Mouse (Mus musculus) hindbrain, embryonic 13.5 days (tissue): Measurements from ENCODE around the gene Ppp1ca. TPM values are rescaled to one million over a fixed set of nuclear protein-coding genes. Genes with fewer than 3 reads are reported as not detected.

Source experiments
- ATAC-seq: fragments of 200-750 bp; cut with Nextera tagmentation; 2 replicates; pipeline ENCODE4 v1.8.0; 2017; ENCODE audit warnings: moderate TSS enrichment; ENCODE audit not compliant: low FRiP score
- H3K27ac ChIP-seq: fragments of 300-500 bp; sonication (generic); 2 replicates; pipeline ENCODE4 v1.5.1; 2015; ENCODE audit warnings: inconsistent platforms, mild to moderate bottlenecking, moderate library complexity
- H3K27me3 ChIP-seq: fragments of 300-500 bp; sonication (generic); 2 replicates; pipeline ENCODE4 v1.6.1; 2015; ENCODE audit warnings: mild to moderate bottlenecking, inconsistent platforms
- H3K36me3 ChIP-seq: fragments of 300-500 bp; sonication (generic); 2 replicates; pipeline ENCODE4 v1.6.1; 2015; ENCODE audit warnings: mild to moderate bottlenecking, inconsistent platforms
- H3K4me1 ChIP-seq: fragments of 300-500 bp; sonication (generic); replicated peaks from 2 replicates; pipeline ENCODE4 v1.6.1; 2015; ENCODE audit warnings: inconsistent platforms
- H3K4me2 ChIP-seq: fragments of 300-500 bp; sonication (generic); 2 replicates; pipeline ENCODE4 v1.6.1; 2015; ENCODE audit warnings: inconsistent platforms, mild to moderate bottlenecking, moderate library complexity
- H3K4me3 ChIP-seq: fragments of 300-500 bp; sonication (generic); 2 replicates; pipeline ENCODE4 v1.5.1; 2015; ENCODE audit warnings: mild to moderate bottlenecking, inconsistent platforms
- H3K9ac ChIP-seq: fragments of 300-500 bp; sonication (generic); 2 replicates; pipeline ENCODE4 v1.6.1; 2015; ENCODE audit warnings: mild to moderate bottlenecking, inconsistent platforms
- H3K9me3 ChIP-seq: fragments of 300-500 bp; sonication (generic); 2 replicates; pipeline ENCODE4 v1.6.1; 2016; ENCODE audit warnings: inconsistent platforms
- WGBS: fragments of 180-500 bp; shearing (Covaris S2); methylation state at CpG from one replicate; pipeline ENCODE4 v1.1.7; 2015; 5-methylcytosine and 5-hydroxymethylcytosine counted together
- microRNA-seq: library from miRNA; unstranded; fragments of <30 nt; microRNA quantifications from one replicate; pipeline ENCODE4, GENCODE M21; 2016
- polyA plus RNA-seq: library from polyadenylated mRNA; unstranded; fragments of >200 nt; fragmentation: Nextera tagmentation; extraction: Ambion mirVana; gene quantifications from 2 replicates; pipeline ENCODE4 v1.2.1, GENCODE M21; 2015

The Ppp1ca gene
- polyA plus RNA-seq, 1 experiment from 2014 or later, result 611 TPM

DNA sequence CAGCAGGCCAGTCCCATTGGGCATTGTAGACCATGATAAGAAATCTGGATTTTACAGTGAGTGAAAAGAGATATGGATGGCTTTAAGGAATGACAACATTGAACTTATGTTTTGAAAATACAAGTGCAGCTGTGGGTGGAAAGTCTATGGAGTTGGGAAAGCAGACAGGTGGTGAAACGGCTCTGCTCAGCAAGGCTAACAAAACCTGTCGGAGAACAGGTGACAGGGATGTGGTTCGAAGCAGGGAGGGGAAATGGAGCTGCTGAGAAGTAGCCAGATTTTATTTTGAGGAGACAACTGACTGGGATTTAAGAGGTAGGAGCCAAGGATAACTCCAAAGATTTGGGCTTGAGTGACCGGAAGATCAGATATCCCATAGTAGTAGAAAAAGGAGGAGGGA lies 42.7 kb downstream of the Ppp1ca start:
- ATAC-seq, result no peak
- H3K9me3 ChIP-seq, result no peaks in the 10 kb centered on the region
- H3K4me2 ChIP-seq, result no peak overlapping the region
- 76% methylated on average over 4 of the region's 4 CpGs for WGBS
- H3K27ac ChIP-seq, result no peak overlapping the region
- peaks cover 14% of the 10 kb centered on the region for H3K27me3 ChIP-seq
- peaks cover 12% of the 10 kb centered on the region for H3K4me1 ChIP-seq
- H3K4me3 ChIP-seq, result no peak overlapping the region
- no peak overlapping the region for H3K9ac ChIP-seq
- no peaks in the 10 kb centered on the region for H3K36me3 ChIP-seq

DNA sequence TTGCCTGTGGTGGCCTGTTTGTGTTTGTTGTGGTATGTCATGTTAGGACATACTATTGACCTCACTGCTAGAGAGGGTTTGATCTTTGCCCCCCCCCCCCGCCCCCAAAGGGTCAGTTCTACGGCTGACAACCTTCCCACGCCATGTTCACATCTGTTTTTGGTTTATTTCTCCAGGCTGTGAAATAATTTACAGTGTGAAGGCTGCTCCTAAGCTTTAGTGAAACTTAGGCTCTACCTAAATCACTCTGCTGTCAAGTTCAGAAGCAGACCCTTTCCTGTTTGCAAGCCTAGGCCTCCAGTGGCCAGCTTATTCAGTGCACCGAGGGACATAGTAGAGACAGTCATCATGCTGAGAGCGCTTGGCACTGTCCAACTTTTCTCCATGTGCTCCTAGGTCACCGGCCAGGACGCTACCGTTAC lies 48.4 kb downstream of the Ppp1ca start:
- Histone ChIP-seq H3K36me3 (no peaks in the 10 kb centered on the region), H3K4me2 (no peak overlapping the region), H3K4me1 (no peaks in the 10 kb centered on the region), H3K9ac (no peak overlapping the region), H3K4me3 (no peak overlapping the region), H3K9me3 (no peaks in the 10 kb centered on the region), H3K27ac (no peak overlapping the region), H3K27me3 (no peaks in the 10 kb centered on the region)
- WGBS, result 74% methylated on average over 8 of the region's 8 CpGs
- ATAC-seq, result no peak

DNA sequence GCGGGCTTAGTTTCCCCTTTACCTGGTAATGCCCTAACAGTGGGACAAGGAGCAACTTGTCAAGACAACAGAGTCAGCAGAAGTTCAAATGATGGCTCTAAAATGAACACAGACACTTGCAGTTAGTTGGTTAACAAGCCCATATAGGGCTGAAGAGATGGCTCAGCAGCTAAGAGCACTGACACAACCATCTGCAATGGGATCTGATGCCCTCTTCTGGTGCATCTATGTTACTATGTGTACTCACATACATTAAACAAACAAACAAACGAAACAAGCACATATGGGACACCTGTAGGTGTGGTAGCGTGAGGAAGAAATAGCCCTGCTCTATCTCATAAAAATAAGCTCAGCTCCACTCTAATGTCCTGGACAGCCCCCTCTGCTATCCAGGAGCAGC lies 50.6 kb downstream of the Ppp1ca start:
- WGBS, result 69% methylated on average over 3 of the region's 3 CpGs
- H3K27me3 ChIP-seq, result no peaks in the 10 kb centered on the region
- H3K4me3 ChIP-seq, result no peak overlapping the region
- no peak overlapping the region for H3K4me2 ChIP-seq
- H3K4me1 ChIP-seq, result no peaks in the 10 kb centered on the region
- H3K27ac ChIP-seq, result no peak overlapping the region
- no peak for ATAC-seq
- H3K36me3 ChIP-seq, result no peaks in the 10 kb centered on the region
- no peak overlapping the region for H3K9ac ChIP-seq
- H3K9me3 ChIP-seq, result no peaks in the 10 kb centered on the region

DNA sequence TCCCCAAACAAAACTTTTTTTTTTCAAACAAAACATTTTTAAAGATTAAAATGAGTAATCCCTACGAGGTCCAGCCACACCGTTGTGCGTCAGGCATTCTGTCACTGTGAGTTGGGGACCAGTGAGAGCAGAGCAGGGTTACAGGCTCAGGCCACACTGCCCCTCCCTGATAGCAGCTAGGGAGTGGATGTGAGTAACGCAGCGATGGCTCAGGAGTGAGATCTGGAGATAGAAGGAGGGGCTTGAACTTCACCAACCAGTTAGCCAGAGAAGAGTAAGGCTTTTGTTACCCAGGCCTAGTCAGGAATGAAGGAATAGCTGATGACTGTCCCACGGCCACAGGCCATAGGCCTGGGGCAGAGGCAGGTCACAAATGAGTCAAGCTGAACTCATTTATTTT lies 52.9 kb downstream of the Ppp1ca start:
- H3K36me3 ChIP-seq, result no peaks in the 10 kb centered on the region
- no peaks in the 10 kb centered on the region for H3K9me3 ChIP-seq
- H3K4me3 ChIP-seq, result no peak overlapping the region
- H3K4me2 ChIP-seq, result no peak overlapping the region
- 86% methylated on average over 6 of the region's 6 CpGs for WGBS
- H3K4me1 ChIP-seq, result no peaks in the 10 kb centered on the region
- no peak overlapping the region for H3K27ac ChIP-seq
- no peak overlapping the region for H3K9ac ChIP-seq
- 0 out of 2 replicates have a peak, but pooled peaks cover 2% of the 10 kb centered on the region for H3K27me3 ChIP-seq
- no peak for ATAC-seq

Small RNA genes lying within 50 kb of the gene (microRNA-seq; reads per million reads assigned to microRNA genes)
- not detected for gene Gm26115

Other genes with a start within 250 kb of the Ppp1ca start
- gene Aldh3b3, start 233.4 kb upstream of the Ppp1ca start, polyA plus RNA-seq, result not detected in 2 replicates
- gene Aldh3b2, start 219.7 kb upstream of the Ppp1ca start, polyA plus RNA-seq, result 0.22 and 0.32 TPM in 2 replicates
- gene Acy3, start 205.5 kb upstream of the Ppp1ca start, polyA plus RNA-seq, result 2.3 TPM in 2 replicates
- gene Tbx10, start 199.3 kb upstream of the Ppp1ca start, polyA plus RNA-seq, result 0.32 and 1.2 TPM in 2 replicates
- gene Nudt8, start 191.5 kb upstream of the Ppp1ca start, polyA plus RNA-seq, result 22.3 and 27.5 TPM in 2 replicates
- 5.2 and 5.3 TPM in 2 replicates for gene Gm49405, start 191.4 kb upstream of the Ppp1ca start, polyA plus RNA-seq
- 6.5 and 7.8 TPM in 2 replicates for gene Doc2g, start 188.8 kb upstream of the Ppp1ca start, polyA plus RNA-seq
- gene Ndufv1, start 179.3 kb upstream of the Ppp1ca start, polyA plus RNA-seq, result 220 and 241 TPM in 2 replicates
- gene Gstp1, start 154.1 kb upstream of the Ppp1ca start, polyA plus RNA-seq, result 418 and 433 TPM in 2 replicates
- 1.4 and 4.4 TPM in 2 replicates for gene Gstp2, start 146.0 kb upstream of the Ppp1ca start, polyA plus RNA-seq
- not detected in 2 replicates for gene Gstp3, start 132.5 kb upstream of the Ppp1ca start, polyA plus RNA-seq
- not detected in 2 replicates for gene Cabp2, start 110.5 kb upstream of the Ppp1ca start, polyA plus RNA-seq
- 79.8 and 81.0 TPM in 2 replicates for gene Cdk2ap2, start 94.9 kb upstream of the Ppp1ca start, polyA plus RNA-seq
- 43.3 and 48.5 TPM in 2 replicates for gene Pitpnm1, start 92.1 kb upstream of the Ppp1ca start, polyA plus RNA-seq
- 90.3 and 91.7 TPM in 2 replicates for gene Aip, start 66.2 kb upstream of the Ppp1ca start, polyA plus RNA-seq
- gene Gpr152, start 52.3 kb upstream of the Ppp1ca start, polyA plus RNA-seq, result not detected in 2 replicates
- gene Cabp4, start 48.0 kb upstream of the Ppp1ca start, polyA plus RNA-seq, result 0.29 and 0.30 TPM in 2 replicates
- 128 and 130 TPM in 2 replicates for gene Coro1b, start 43.4 kb upstream of the Ppp1ca start, polyA plus RNA-seq
- 0.47 and 0.66 TPM in 2 replicates for gene Ptprcap, start 38.5 kb upstream of the Ppp1ca start, polyA plus RNA-seq
- 61.6 and 64.3 TPM in 2 replicates for gene Rps6kb2, start 28.7 kb upstream of the Ppp1ca start, polyA plus RNA-seq
- 5.1 and 5.6 TPM in 2 replicates for gene Carns1, start 16.6 kb upstream of the Ppp1ca start, polyA plus RNA-seq
- 0.88 and 1.1 TPM in 2 replicates for gene Tbc1d10c, start 781 bp upstream of the Ppp1ca start, polyA plus RNA-seq
- gene Rad9a, start 9.6 kb downstream of the Ppp1ca start, polyA plus RNA-seq, result 20.4 and 24.6 TPM in 2 replicates
- 0.58 and 1.0 TPM in 2 replicates for gene Clcf1, start 22.2 kb downstream of the Ppp1ca start, polyA plus RNA-seq
- not detected in 2 replicates for gene AC109138.7, start 22.3 kb downstream of the Ppp1ca start, polyA plus RNA-seq
- 19.7 and 20.2 TPM in 2 replicates for gene Pold4, start 39.8 kb downstream of the Ppp1ca start, polyA plus RNA-seq
- 10.4 and 10.6 TPM in 2 replicates for gene Ssh3, start 77.1 kb downstream of the Ppp1ca start, polyA plus RNA-seq
- gene Ankrd13d, start 91.1 kb downstream of the Ppp1ca start, polyA plus RNA-seq, result 29.9 and 33.1 TPM in 2 replicates
- gene Grk2, start 114.2 kb downstream of the Ppp1ca start, polyA plus RNA-seq, result 19.6 and 20.0 TPM in 2 replicates
- gene Kdm2a, start 206.2 kb downstream of the Ppp1ca start, polyA plus RNA-seq, result 34.6 and 36.3 TPM in 2 replicates
- gene Rhod, start 247.4 kb downstream of the Ppp1ca start, polyA plus RNA-seq, result 7.0 and 7.8 TPM in 2 replicates